Mouse (Mus musculus): Measurements from ENCODE around the gene Fam207a. TPM values are rescaled to one million over a fixed set of nuclear protein-coding genes. Genes with fewer than 3 reads are reported as not detected.

Gene Fam207a
- total and polyA plus RNA-seq, 3 experiments, result 70.6 to 74.0 TPM; not detected in 1

DNA sequence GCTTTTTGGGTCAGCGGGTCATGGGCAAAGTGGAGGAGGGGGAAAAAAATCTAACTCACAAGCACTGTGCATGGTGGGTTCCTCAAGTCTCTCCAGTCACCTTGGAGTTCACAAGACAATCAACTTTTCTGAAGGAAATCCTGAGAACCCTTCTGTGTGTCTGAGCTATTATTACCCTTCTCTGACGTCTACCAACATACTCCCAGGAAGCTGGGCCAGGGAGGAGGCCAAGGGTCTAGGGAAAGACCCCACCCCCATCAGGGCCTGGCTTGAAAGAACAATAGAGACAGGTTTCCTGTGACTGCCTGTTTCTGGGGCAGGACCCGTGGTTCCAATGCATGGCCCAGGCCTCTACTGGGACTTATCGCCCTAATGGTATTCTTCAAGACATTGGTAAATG lies 46.9 kb downstream of the Fam207a start:
- Histone ChIP-seq H3K27ac (ENCODE audit: control insufficient read depth, low read depth, low read length) (no peak overlapping the region), H3K36me3 (ENCODE audit: control insufficient read depth in 1 of 2, insufficient read depth in 2 of 2, low read length in 2 of 2) (no peaks in the 10 kb centered on the region), H3K27me3 (ENCODE audit: control insufficient read depth in 1 of 2, insufficient read depth in 2 of 2, low read length in 2 of 2) (no peaks in the 10 kb centered on the region; a peak in 1 of 4 replicates), H3K9ac (ENCODE audit: control insufficient read depth, low read depth, low read length, poor library complexity, severe bottlenecking) (no peak overlapping the region), H3K4me3 (ENCODE audit: control insufficient read depth in 1 of 2, insufficient read depth in 1 of 2, low read depth in 2 of 2, low read length in 2 of 2) (no peak overlapping the region), H3K9me3 (replicated peaks; ENCODE audit: insufficient read depth, low read length) (no peaks in the 10 kb centered on the region), H3K4me1 (ENCODE audit: control insufficient read depth in 1 of 2, insufficient read depth in 2 of 2, low read length in 2 of 2) (no peaks in the 10 kb centered on the region), H3K79me2 (ENCODE audit: control insufficient read depth, insufficient read depth, low read length, poor library complexity) (no peaks in the 10 kb centered on the region)
- TF ChIP-seq CTCF (IDR thresholded peaks at IDR 0.05 in 2 of 3, conservative IDR thresholded peaks at IDR 0.05 in 1 of 3; ENCODE audit: control insufficient read depth in 1 of 3, insufficient read depth in 1 of 3, low read depth in 2 of 3, low read length in 3 of 3, poor library complexity in 1 of 3, severe bottlenecking in 1 of 3), result no peak
- no peak for TF ChIP-seq MXI1 (IDR thresholded peaks at IDR 0.05; ENCODE audit: low read depth, low read length)
- no peak for TF ChIP-seq TCF12 (IDR thresholded peaks at IDR 0.05; ENCODE audit: low read depth, low read length)
- no peak for TF ChIP-seq USF2 (IDR thresholded peaks at IDR 0.05; ENCODE audit: borderline replicate concordance in 1 of 2, insufficient read depth in 1 of 2, low read depth in 1 of 2, low read length in 2 of 2)
- TF ChIP-seq GATA1 (IDR thresholded peaks at IDR 0.05; ENCODE audit: low read depth, low read length), result no peak
- no peak for TF ChIP-seq ZKSCAN1 (IDR thresholded peaks at IDR 0.05; ENCODE audit: low read depth, low read length)
- TF ChIP-seq ZC3H11A (IDR thresholded peaks at IDR 0.05; ENCODE audit: low read depth, low read length), result no peak
- TF ChIP-seq SMC3 (IDR thresholded peaks at IDR 0.05; ENCODE audit: low read depth, low read length), result no peak
- no peak for TF ChIP-seq POLR2AphosphoS5 (IDR thresholded peaks at IDR 0.05; ENCODE audit: borderline replicate concordance, low read depth, low read length)
- no peak for TF ChIP-seq KAT2A (conservative IDR thresholded peaks at IDR 0.05; ENCODE audit: low read depth, low read length)
- TF ChIP-seq ETS1 (IDR thresholded peaks at IDR 0.05; ENCODE audit: low read depth, low read length), result no peak
- no peak for TF ChIP-seq POLR2A (IDR thresholded peaks at IDR 0.05; ENCODE audit: control insufficient read depth in 1 of 2, insufficient read depth in 1 of 2, low read depth in 1 of 2, low read length in 2 of 2, poor library complexity in 1 of 2)
- TF ChIP-seq HCFC1 (IDR thresholded peaks at IDR 0.05; ENCODE audit: low read depth, low read length), result no peak
- TF ChIP-seq E2F4 (IDR thresholded peaks at IDR 0.05; ENCODE audit: borderline replicate concordance, low read depth, low read length), result no peak
- TF ChIP-seq ELF1 (IDR thresholded peaks at IDR 0.05; ENCODE audit: low read depth, low read length), result no peak
- DNase-seq (ENCODE audit: low read depth, low spot score), result no peak

DNA sequence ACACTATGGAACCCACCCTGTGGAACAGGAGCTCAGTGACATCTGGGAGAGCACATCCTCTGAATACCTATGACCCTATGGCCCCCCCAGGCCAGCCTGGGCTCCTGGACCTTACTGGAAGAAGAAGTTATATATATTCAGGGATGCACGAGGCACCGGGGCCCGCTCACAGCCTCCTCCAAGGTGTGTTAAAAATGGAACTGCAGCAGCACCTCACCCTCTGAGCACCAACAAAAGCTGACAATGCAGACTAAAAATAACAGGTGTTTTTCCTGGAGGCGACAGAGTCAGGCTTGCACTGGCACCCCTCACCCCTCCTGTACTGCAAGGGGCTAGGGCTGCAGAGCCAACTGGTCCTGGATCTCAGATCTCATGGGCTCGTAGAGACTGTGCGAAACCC lies 48.2 kb downstream of the Fam207a start:
- no peak for TF ChIP-seq HCFC1 (IDR thresholded peaks at IDR 0.05; ENCODE audit: low read depth, low read length)
- no peak for TF ChIP-seq JUND (IDR thresholded peaks at IDR 0.05; ENCODE audit: low read depth, low read length)
- no peak for TF ChIP-seq TCF12 (IDR thresholded peaks at IDR 0.05; ENCODE audit: low read depth, low read length)
- TF ChIP-seq ZKSCAN1 (IDR thresholded peaks at IDR 0.05; ENCODE audit: low read depth, low read length), result no peak
- TF ChIP-seq USF2 (IDR thresholded peaks at IDR 0.05; ENCODE audit: borderline replicate concordance in 1 of 2, insufficient read depth in 1 of 2, low read depth in 1 of 2, low read length in 2 of 2), result no peak
- no peak for TF ChIP-seq MYC (IDR thresholded peaks at IDR 0.05; ENCODE audit: low read depth, low read length)
- TF ChIP-seq MAZ (IDR thresholded peaks at IDR 0.05; ENCODE audit: low read depth, low read length), result no peak
- TF ChIP-seq BHLHE40 (IDR thresholded peaks at IDR 0.05; ENCODE audit: borderline replicate concordance, low read depth, low read length), result no peak
- no peak for TF ChIP-seq NRF1 (IDR thresholded peaks at IDR 0.05; ENCODE audit: insufficient read depth, low read depth, low read length, poor library complexity, severe bottlenecking)
- TF ChIP-seq RCOR1 (IDR thresholded peaks at IDR 0.05; ENCODE audit: low read depth, low read length), result no peak
- no peak for TF ChIP-seq NELFE (IDR thresholded peaks at IDR 0.05; ENCODE audit: low read depth, low read length)
- TF ChIP-seq CHD2 (IDR thresholded peaks at IDR 0.05; ENCODE audit: low read length), result no peak
- no peak for TF ChIP-seq SMC3 (IDR thresholded peaks at IDR 0.05; ENCODE audit: low read depth, low read length)
- no peak for TF ChIP-seq MXI1 (IDR thresholded peaks at IDR 0.05; ENCODE audit: low read depth, low read length)
- no peak for TF ChIP-seq RAD21 (IDR thresholded peaks at IDR 0.05; ENCODE audit: low read depth, low read length)
- no peak for TF ChIP-seq ELF1 (IDR thresholded peaks at IDR 0.05; ENCODE audit: low read depth, low read length)
- TF ChIP-seq ZNF384 (IDR thresholded peaks at IDR 0.05; ENCODE audit: low read depth, low read length), result no peak
- no peak for TF ChIP-seq POLR2AphosphoS5 (IDR thresholded peaks at IDR 0.05; ENCODE audit: borderline replicate concordance, low read depth, low read length)
- Histone ChIP-seq H3K79me2 (ENCODE audit: control insufficient read depth, insufficient read depth, low read length, poor library complexity) (no peaks in the 10 kb centered on the region), H3K36me3 (ENCODE audit: control insufficient read depth in 1 of 2, insufficient read depth in 2 of 2, low read length in 2 of 2) (no peaks in the 10 kb centered on the region), H3K4me1 (ENCODE audit: control insufficient read depth in 1 of 2, insufficient read depth in 2 of 2, low read length in 2 of 2) (no peaks in the 10 kb centered on the region), H3K9ac (ENCODE audit: control insufficient read depth, low read depth, low read length, poor library complexity, severe bottlenecking) (no peak overlapping the region), H3K4me3 (ENCODE audit: control insufficient read depth in 1 of 2, insufficient read depth in 1 of 2, low read depth in 2 of 2, low read length in 2 of 2) (no peak overlapping the region), H3K27ac (ENCODE audit: control insufficient read depth, low read depth, low read length) (no peak overlapping the region), H3K9me3 (replicated peaks; ENCODE audit: insufficient read depth, low read length) (no peaks in the 10 kb centered on the region), H3K27me3 (ENCODE audit: control insufficient read depth in 1 of 2, insufficient read depth in 2 of 2, low read length in 2 of 2) (no peaks in the 10 kb centered on the region; a peak in 2 of 4 replicates)
- DNase-seq (ENCODE audit: low read depth, low spot score), result no peak

Data from MEL (cell line).